Mouse (Mus musculus): Measurements from ENCODE around the gene Efcab5.

GRCm38 (mm10) chr11:77214755-77215154 lies 26.0 kb upstream of the Efcab5 start:
- TF ChIP-seq CTCF (IDR thresholded peaks at IDR 0.05; ENCODE audit: borderline replicate concordance, control insufficient read depth, extremely low read depth, insufficient read depth, low read length, poor library complexity) (no peak), POLR2A (IDR thresholded peaks at IDR 0.05; ENCODE audit: control insufficient read depth, extremely low read depth, insufficient read depth, low read length, poor library complexity) (no peak)
